Mouse (Mus musculus) lung, postnatal 0 days (tissue): ENCODE measurements around the gene Olfr373.
"Not testable (repeated sequence)": the region's sequence is repeated elsewhere in the genome, so short reads cannot be mapped to it uniquely, and the experiment has no call there.

ENCODE experiments used
- CTCF ChIP-seq: IDR thresholded peaks from 2 replicates; pipeline ENCODE4 v1.5.1; 2016; ENCODE audit warnings: antibody characterized with exemption, mild to moderate bottlenecking
- EP300 ChIP-seq: IDR thresholded peaks from 2 replicates; pipeline ENCODE4 v1.6.1; 2016; ENCODE audit warnings: antibody characterized with exemption, mild to moderate bottlenecking, control low read depth

DNA sequence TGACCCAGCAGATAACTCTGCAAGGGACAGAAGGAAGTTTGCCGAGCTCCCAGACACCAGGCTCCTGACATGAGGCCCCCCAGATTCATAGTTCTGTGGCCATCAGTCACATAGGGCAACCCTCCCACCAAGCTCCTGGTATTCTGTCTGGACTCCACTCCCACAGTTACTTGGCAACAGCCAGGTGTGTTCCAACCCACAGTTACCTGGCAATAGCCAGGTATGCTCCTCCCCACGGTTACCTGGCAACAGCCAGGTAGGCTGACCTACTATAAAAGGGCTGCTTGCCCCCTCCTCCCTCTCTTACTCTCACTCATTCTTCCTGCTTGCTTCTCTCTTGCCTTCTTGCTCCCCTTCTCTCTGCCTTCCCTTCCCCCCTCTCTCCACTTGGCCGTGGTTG is 38.5 kb downstream of the Olfr373 start:
- not testable (repeated sequence) for TF ChIP-seq CTCF, EP300
